Mouse (Mus musculus) ovary, postnatal 10 days (tissue): ENCODE measurements around the gene Papss1.

Experiments
- DNase-seq: peaks from one replicate; pipeline ENCODE4 v3.0.0; 2022; ENCODE audit warnings: low spot score

Gene Papss1

GRCm38 (mm10) chr3:131634091-131634490 lies 69.5 kb downstream of the Papss1 start:
- DNase-seq, result no peak

- no peak for DNase-seq
These were observed 71.6 kb downstream of the Papss1 start for GRCm38 (mm10) chr3:131636126-131636525.

GRCm38 (mm10) chr3:131637008-131637407 lies 72.4 kb downstream of the Papss1 start:
- no peak for DNase-seq

- DNase-seq, result no peak
These were observed 73.1 kb downstream of the Papss1 start for GRCm38 (mm10) chr3:131637664-131638063.

GRCm38 (mm10) chr3:131638216-131638615 lies 73.6 kb downstream of the Papss1 start:
- no peak for DNase-seq

- DNase-seq, result no peak
These were observed 78.2 kb downstream of the Papss1 start for GRCm38 (mm10) chr3:131642681-131643292.

- DNase-seq, result no peak
These were observed 80.6 kb downstream of the Papss1 start for GRCm38 (mm10) chr3:131645203-131645602.

- no peak for DNase-seq
These were observed 89.8 kb downstream of the Papss1 start for GRCm38 (mm10) chr3:131654366-131654765.

- no peak for DNase-seq
These were observed 91.5 kb downstream of the Papss1 start for GRCm38 (mm10) chr3:131656032-131656431.

GRCm38 (mm10) chr3:131660126-131660525 lies 95.6 kb downstream of the Papss1 start:
- no peak for DNase-seq

- DNase-seq, result no peak
These were observed 96.1 kb downstream of the Papss1 start for GRCm38 (mm10) chr3:131660629-131661028.

- no peak for DNase-seq
These were observed 98.1 kb downstream of the Papss1 start for GRCm38 (mm10) chr3:131662589-131663148.

- DNase-seq, result no peak
These were observed 105.3 kb downstream of the Papss1 start for GRCm38 (mm10) chr3:131669910-131670309.

GRCm38 (mm10) chr3:131686106-131686505 lies 121.5 kb downstream of the Papss1 start:
- DNase-seq, result no peak

- no peak for DNase-seq
These were observed 125.4 kb downstream of the Papss1 start for GRCm38 (mm10) chr3:131689949-131690348.

- DNase-seq, result no peak
These were observed 126.0 kb downstream of the Papss1 start for GRCm38 (mm10) chr3:131690543-131690942.

- no peak for DNase-seq
These were observed 126.6 kb downstream of the Papss1 start for GRCm38 (mm10) chr3:131691202-131691601.
